Mouse (Mus musculus) hematopoietic stem cell, adult 5-6 weeks (primary cell): Measurements from ENCODE around the gene Hist1h2ac. TPM values are rescaled to one million over a fixed set of nuclear protein-coding genes. Genes with fewer than 3 reads are reported as not detected.
A peak's percentile ranks its signal among the peaks of the same experiment; 100 is the strongest.
"Not testable (repeated sequence)": the region's sequence is repeated elsewhere in the genome, so short reads cannot be mapped to it uniquely, and the experiment has no call there.

Experiments
- ATAC-seq, 2 experiments: fragments of 125-278 bp in 1 of 2; replicated peaks in 1 of 2; 2 replicates each; pipeline ENCODE4 v1.8.0; 2016 to 2017; ENCODE audit warnings: inconsistent platforms in 2 of 2, mild to moderate bottlenecking in 2 of 2, moderate number of reproducible peaks in 2 of 2, low read depth in 1 of 2, moderate TSS enrichment in 1 of 2; ENCODE audit not compliant: low FRiP score in 2 of 2, poor library complexity in 2 of 2, severe bottlenecking in 2 of 2, insufficient read depth in 1 of 2, low TSS enrichment in 1 of 2
- total RNA-seq: library from RNA; stranded (forward); fragments of 172-1452, 232-1000 nt; gene quantifications from 2 replicates; pipeline ENCODE4 v1.2.3, GENCODE M21; 2017

The Hist1h2ac gene
- total RNA-seq, 1 experiment from 2014 or later: 45.3 TPM

DNA sequence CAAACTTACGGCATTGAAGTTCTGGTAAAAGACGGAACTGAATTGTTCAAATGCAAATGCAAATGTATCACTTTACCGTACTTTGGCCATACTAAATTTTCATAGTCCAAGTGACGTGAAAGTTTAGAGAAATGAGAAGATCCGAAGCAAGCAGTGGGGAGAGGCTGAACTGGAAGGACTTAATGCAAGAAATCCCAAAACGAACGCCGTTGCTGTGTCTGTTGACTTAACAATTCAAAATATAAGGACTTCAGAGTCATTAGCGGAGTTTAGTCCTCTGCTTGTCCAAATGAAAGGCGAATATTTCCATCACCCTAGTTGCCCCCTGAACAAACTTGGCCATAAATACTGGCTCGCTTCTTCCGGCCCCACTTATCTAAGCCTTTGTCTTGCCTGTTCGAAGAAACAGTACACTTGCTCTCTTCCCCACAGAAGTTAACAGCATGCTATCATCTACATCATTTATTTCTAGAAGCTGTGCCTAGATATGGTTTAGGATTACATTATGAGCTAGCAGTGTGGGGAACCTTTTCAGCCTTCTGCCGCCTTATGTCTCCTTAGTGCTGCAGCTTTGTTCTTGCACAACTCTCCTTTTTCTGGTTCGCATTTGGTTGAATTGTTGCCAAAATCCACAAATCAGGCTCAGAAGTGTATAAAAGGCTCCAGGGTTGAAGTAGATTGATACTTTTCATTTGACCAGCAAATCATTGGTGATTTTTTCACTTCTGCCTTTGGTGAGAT lies 1.5 kb upstream of the Hist1h2ac start:
- 0 out of 4 replicates have a peak, but pooled peaks of 1 of the 2 experiments have one; percentile 3 for ATAC-seq

DNA sequence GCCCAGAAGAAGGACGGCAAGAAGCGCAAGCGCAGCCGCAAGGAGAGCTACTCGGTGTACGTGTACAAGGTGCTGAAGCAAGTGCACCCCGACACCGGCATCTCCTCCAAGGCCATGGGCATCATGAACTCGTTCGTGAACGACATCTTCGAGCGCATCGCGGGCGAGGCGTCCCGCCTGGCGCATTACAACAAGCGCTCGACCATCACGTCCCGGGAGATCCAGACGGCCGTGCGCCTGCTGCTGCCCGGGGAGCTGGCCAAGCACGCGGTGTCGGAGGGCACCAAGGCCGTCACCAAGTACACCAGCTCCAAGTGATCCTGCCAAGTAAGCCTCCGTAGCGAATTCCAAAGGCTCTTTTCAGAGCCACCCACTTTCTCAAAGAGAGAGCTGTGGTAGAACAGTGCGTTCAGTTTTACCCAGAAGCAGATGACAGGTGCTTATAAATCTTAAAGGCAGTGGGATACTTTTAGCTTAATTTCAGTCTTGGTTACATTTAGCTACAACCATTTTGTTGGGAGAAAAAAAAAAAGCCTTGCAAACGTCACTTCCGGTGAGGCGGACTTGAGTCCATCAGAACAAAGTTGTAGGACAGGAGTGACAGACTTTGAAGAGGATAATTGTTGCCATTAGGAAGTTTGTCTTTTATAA lies 672 bp upstream of the Hist1h2ac start:
- peak; percentile 34 to 47; a peak in 3 of 4 replicates for ATAC-seq

DNA sequence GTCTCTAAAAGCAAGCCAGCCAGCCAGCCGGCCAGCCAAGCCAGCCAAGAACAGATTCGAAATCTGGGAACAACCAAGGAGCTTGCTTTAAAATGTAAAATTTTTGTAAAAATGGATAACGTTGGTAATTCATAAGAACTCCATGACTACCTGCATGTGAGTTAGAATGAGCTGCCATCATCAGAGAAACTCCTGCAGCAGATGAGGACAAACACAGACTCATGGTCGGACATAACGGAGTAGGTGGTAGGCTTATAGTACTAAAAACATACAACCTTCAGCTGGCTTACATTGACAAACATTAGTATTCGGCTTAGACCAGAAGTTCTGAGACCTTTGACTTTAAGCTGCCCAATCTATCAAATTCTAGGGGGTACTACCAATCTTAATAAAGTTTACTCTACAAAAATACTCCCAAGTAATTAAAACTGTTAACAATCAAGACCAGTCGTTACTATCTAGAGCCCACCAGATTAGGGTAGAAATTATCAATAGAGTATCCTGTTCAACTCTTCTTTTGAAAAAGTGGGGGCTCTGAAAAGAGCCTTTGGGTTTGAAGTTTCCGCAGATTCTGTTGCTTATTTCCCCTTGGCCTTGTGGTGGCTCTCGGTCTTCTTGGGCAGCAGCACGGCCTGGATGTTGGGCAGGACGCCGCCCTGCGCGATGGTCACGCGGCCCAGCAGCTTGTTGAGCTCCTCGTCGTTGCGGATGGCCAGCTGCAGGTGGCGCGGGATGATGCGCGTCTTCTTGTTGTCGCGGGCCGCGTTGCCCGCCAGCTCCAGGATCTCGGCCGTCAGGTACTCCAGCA lies 597 bp downstream of the Hist1h2ac start:
- ATAC-seq: not testable (repeated sequence)

DNA sequence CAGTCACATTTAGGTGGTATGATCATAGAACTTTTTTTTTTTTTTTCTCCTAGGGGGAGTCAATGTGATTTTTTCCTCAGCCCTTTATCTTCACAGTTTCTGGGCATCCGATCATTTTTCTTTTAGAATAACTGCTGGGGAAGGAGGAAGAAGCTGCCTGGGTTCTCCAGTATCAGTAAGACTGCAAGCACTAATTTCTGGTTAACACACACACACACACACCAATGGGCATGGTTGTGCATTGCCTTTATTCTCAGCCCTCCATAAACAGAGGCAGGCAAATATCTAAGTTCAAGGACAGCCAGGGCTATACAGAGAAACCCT lies 1.2 kb downstream of the Hist1h2ac start:
- ATAC-seq: no peak

DNA sequence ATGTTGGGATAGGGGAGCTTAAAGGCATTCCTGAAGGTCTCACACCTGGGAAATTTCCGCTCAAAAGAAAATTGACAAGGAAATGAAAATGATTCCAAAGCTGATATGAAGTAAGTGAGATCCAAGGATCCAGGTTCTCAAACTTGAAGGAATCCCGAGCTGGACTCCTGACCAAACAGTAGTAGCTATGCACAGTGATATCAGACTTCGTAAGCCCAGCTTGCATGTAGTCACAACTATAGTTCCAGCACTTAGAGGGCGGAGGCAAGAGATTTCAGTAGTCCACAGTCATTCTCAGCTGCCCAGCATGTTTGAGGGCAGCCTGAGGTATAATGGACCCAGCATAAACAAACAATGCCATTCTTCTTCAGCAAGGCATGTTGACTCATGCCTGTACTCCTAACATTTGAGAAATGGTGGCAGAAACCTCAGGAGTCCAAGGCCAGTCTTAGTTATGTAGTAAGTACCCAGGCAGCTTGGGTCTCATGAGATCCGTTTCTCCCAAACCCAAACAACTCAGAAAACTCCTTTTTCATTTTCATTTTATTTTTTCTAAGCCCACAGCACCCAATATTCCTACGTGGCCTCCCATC lies 1.7 kb downstream of the Hist1h2ac start:
- no peak for ATAC-seq

DNA sequence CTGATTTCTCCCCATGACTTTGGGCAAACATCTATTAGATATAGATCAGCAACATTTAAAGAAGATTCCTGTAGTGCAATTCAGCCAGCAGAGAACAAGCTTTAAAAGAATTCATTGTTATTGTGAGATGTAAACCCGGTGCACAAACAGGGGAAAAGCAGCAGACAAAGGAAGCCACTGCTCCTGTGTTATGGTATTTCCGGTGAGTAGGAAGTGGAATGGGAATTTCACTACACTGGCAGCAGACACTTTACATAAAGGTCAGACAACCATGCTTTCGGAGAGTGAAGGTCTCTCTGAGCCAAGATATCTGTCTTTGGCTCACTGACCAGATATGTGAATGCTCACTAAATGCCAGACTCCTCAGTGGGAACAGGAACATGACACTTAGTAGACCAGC lies 21.2 kb downstream of the Hist1h2ac start:
- ATAC-seq: no peak

DNA sequence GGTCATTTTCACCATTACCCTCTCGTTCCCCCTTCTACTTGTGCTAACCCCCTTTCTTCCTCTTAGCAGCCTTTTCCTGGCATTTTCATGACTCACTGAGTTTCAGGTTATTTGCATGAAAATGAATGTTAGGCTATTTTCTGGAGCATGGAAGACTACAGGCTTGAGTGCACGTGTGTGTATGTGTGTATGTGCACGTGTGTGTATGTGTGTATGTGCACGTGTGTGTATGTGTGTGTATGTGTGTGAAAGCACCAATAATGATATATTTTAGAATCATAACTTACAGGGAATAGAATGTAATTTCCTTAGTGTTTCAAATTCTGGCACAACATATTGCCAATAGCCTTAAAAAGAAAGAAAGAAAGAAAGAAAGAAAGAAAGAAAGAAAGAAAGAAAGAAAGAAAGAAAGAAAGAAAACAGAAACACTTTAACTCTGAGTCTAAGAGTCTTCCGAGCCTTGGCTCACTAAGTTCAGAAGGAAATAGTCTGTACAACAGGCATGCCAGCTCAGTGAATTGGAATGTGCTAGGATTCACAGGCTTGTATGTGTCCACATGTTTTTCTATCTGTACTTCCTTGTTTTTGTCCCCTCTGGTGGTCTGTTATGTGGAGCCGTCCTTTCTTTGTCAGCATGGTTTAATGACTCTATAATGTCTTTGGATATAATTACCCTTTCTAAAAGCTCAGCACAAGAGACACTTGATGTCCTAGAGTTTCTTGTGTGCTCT lies 23.9 kb downstream of the Hist1h2ac start:
- ATAC-seq: no peak

Other genes with a start within 250 kb of the Hist1h2ac start
- 0.20 TPM in 1 of 2 replicates, not detected in the other for gene Btn1a1, start 218.0 kb downstream of the Hist1h2ac start, total RNA-seq
- gene Btn2a2, start 195.1 kb downstream of the Hist1h2ac start, total RNA-seq: not detected in 2 replicates
- gene Hist1h4h, start 152.9 kb downstream of the Hist1h2ac start, total RNA-seq: 427 and 875 TPM in 2 replicates
- 1,050 and 1,435 TPM in 2 replicates for gene Hist1h2af, start 150.0 kb downstream of the Hist1h2ac start, total RNA-seq
- 35.1 and 72.3 TPM in 2 replicates for gene Hist1h3g, start 148.5 kb downstream of the Hist1h2ac start, total RNA-seq
- gene Hist1h2bh, start 140.6 kb downstream of the Hist1h2ac start, total RNA-seq: 47.7 and 59.1 TPM in 2 replicates
- gene Hist1h3f, start 139.9 kb downstream of the Hist1h2ac start, total RNA-seq: 45.4 and 80.4 TPM in 2 replicates
- 943 and 1,781 TPM in 2 replicates for gene Hist1h4f, start 132.3 kb downstream of the Hist1h2ac start, total RNA-seq
- 39.0 and 69.9 TPM in 2 replicates for gene Hist1h1d, start 130.7 kb downstream of the Hist1h2ac start, total RNA-seq
- 153 and 296 TPM in 2 replicates for gene Hist1h3e, start 121.6 kb downstream of the Hist1h2ac start, total RNA-seq
- gene Hist1h2ae, start 112.7 kb downstream of the Hist1h2ac start, total RNA-seq: 87.5 and 265 TPM in 2 replicates
- 765 and 915 TPM in 2 replicates for gene Hist1h2bg, start 112.6 kb downstream of the Hist1h2ac start, total RNA-seq
- 223 and 278 TPM in 2 replicates for gene Hist1h2bf, start 109.8 kb downstream of the Hist1h2ac start, total RNA-seq
- 346 and 539 TPM in 2 replicates for gene Hist1h2ad, start 109.6 kb downstream of the Hist1h2ac start, total RNA-seq
- 76.7 and 84.0 TPM in 2 replicates for gene Hist1h3d, start 108.2 kb downstream of the Hist1h2ac start, total RNA-seq
- gene Hist1h4d, start 102.3 kb downstream of the Hist1h2ac start, total RNA-seq: 639 and 801 TPM in 2 replicates
- 51.7 and 72.2 TPM in 2 replicates for gene Hist1h2be, start 62.8 kb downstream of the Hist1h2ac start, total RNA-seq
- 102 and 170 TPM in 2 replicates for gene Hist1h1e, start 61.4 kb downstream of the Hist1h2ac start, total RNA-seq
- gene Hist1h2bc, start 251 bp upstream of the Hist1h2ac start, total RNA-seq: 109 and 180 TPM in 2 replicates
- not detected in 2 replicates for gene Hist1h1t, start 11.9 kb upstream of the Hist1h2ac start, total RNA-seq
- gene Hist1h4c, start 14.5 kb upstream of the Hist1h2ac start, total RNA-seq: 140 and 291 TPM in 2 replicates
- 3.1 TPM in 2 replicates for gene Hfe, start 26.9 kb upstream of the Hist1h2ac start, total RNA-seq
- gene Hist1h1c, start 54.9 kb upstream of the Hist1h2ac start, total RNA-seq: 345 and 598 TPM in 2 replicates
- 240 and 585 TPM in 2 replicates for gene Hist1h3c, start 61.7 kb upstream of the Hist1h2ac start, total RNA-seq
- 2,012 and 2,201 TPM in 2 replicates for gene Hist1h2bb, start 62.8 kb upstream of the Hist1h2ac start, total RNA-seq
- 1,198 and 1,437 TPM in 2 replicates for gene Hist1h2ab, start 67.2 kb upstream of the Hist1h2ac start, total RNA-seq
- 224 and 348 TPM in 2 replicates for gene Hist1h3b, start 68.3 kb upstream of the Hist1h2ac start, total RNA-seq
- 208 and 415 TPM in 2 replicates for gene Hist1h4b, start 73.1 kb upstream of the Hist1h2ac start, total RNA-seq
- gene Hist1h4a, start 77.3 kb upstream of the Hist1h2ac start, total RNA-seq: 237 and 336 TPM in 2 replicates
- gene Hist1h3a, start 78.4 kb upstream of the Hist1h2ac start, total RNA-seq: 207 and 294 TPM in 2 replicates
- 1,426 and 1,487 TPM in 2 replicates for gene Hist1h1a, start 79.7 kb upstream of the Hist1h2ac start, total RNA-seq
- gene Trim38, start 86.0 kb upstream of the Hist1h2ac start, total RNA-seq: not detected in 2 replicates
- not detected in 2 replicates for gene Slc17a2, start 123.0 kb upstream of the Hist1h2ac start, total RNA-seq
- not detected in 2 replicates for gene Slc17a3, start 155.5 kb upstream of the Hist1h2ac start, total RNA-seq
- gene Slc17a1, start 183.8 kb upstream of the Hist1h2ac start, total RNA-seq: not detected in 2 replicates
- not detected in 2 replicates for gene Slc17a4, start 231.1 kb upstream of the Hist1h2ac start, total RNA-seq